Mouse (Mus musculus): ENCODE measurements around the gene Nrn1l.

GRCm38 (mm10) chr8:105900941-105901616 is 7.7 kb downstream of the Nrn1l start:
- TF ChIP-seq EP300 (IDR thresholded peaks at IDR 0.05): no peak
- TF ChIP-seq CTCF (IDR thresholded peaks at IDR 0.05): no peak
